Mouse (Mus musculus) hindbrain, embryonic 16.5 days (tissue): ENCODE measurements around the gene Gna12. TPM values are rescaled to one million over a fixed set of nuclear protein-coding genes. Genes with fewer than 3 reads are reported as not detected.

Source experiments
- ATAC-seq: fragments of 200-750 bp; cut with Nextera tagmentation; 2 replicates; pipeline ENCODE4 v1.8.0; 2017; ENCODE audit warnings: moderate TSS enrichment, moderate library complexity
- H3K27ac ChIP-seq: fragments of 300-500 bp; sonication (generic); 2 replicates; pipeline ENCODE4 v1.5.1; 2014; ENCODE audit warnings: low read depth, mild to moderate bottlenecking, control low read depth, low read length, moderate library complexity
- H3K27me3 ChIP-seq: fragments of 300-500 bp; sonication (generic); replicated peaks from 2 replicates; pipeline ENCODE4 v1.6.1; 2014; ENCODE audit warnings: low read length; ENCODE audit not compliant: control insufficient read depth, insufficient read depth
- H3K36me3 ChIP-seq: fragments of 300-500 bp; sonication (generic); 2 replicates; pipeline ENCODE4 v1.6.1; 2014; ENCODE audit warnings: mild to moderate bottlenecking, low read length, moderate library complexity, mixed read lengths; ENCODE audit not compliant: control insufficient read depth, insufficient read depth
- H3K4me1 ChIP-seq: fragments of 300-500 bp; sonication (generic); 2 replicates; pipeline ENCODE4 v1.6.1; 2014; ENCODE audit warnings: low read depth, low read length; ENCODE audit not compliant: control insufficient read depth, insufficient read depth
- H3K4me2 ChIP-seq: fragments of 300-500 bp; sonication (generic); 2 replicates; pipeline ENCODE4 v1.6.1; 2014; ENCODE audit warnings: mild to moderate bottlenecking, low read length, control low read depth, moderate library complexity
- H3K4me3 ChIP-seq: fragments of 300-500 bp; sonication (generic); 2 replicates; pipeline ENCODE4 v1.5.1; 2014; ENCODE audit warnings: mild to moderate bottlenecking, low read length, control low read depth, moderate library complexity
- H3K9ac ChIP-seq: fragments of 300-500 bp; sonication (generic); 2 replicates; pipeline ENCODE4 v1.6.1; 2014; ENCODE audit warnings: low read depth, mild to moderate bottlenecking, control low read depth, low read length, moderate library complexity
- H3K9me3 ChIP-seq: fragments of 300-500 bp; sonication (generic); 2 replicates; pipeline ENCODE4 v1.6.1; 2014; ENCODE audit warnings: mild to moderate bottlenecking, low read length, moderate library complexity; ENCODE audit not compliant: control insufficient read depth
- WGBS: fragments of 180-500 bp; shearing (Covaris S2); extraction: QIAGEN DNeasy Blood & Tissue Kit; methylation state at CpG from one replicate; pipeline ENCODE4 v1.1.7; 2014; 5-methylcytosine and 5-hydroxymethylcytosine counted together
- polyA plus RNA-seq: library from polyadenylated mRNA; unstranded; fragments of >200 nt; fragmentation: Nextera tagmentation; extraction: Ambion mirVana; gene quantifications from 2 replicates; pipeline ENCODE4 v1.2.1, GENCODE M21; 2015

Gene Gna12
- polyA plus RNA-seq, 1 experiment from 2014 or later = 11.1 TPM

DNA sequence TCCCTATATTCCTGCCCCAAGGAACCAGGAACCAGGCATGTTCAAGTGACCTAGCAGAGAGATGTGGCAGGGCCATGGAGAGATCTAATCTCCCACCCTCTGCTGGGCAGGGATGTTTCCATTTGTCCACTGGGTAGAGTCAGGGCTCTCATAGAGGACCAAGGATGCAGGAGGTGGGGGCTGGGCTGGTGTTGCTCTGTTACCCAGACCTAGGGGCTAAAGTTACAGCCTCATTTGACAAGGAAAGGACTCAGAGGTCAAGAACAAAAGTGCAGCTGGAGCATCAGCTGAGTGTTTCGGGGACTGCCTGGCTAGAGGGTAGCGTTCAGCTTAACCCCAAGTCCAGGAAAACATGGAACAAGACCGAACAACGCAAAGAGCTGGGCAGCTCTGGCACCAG, 9.7 kb downstream of the Gna12 start:
- no peak overlapping the region for H3K4me3 ChIP-seq
- no peak overlapping the region for H3K27ac ChIP-seq
- no peak for ATAC-seq
- WGBS = 81% methylated on average over 4 of the region's 4 CpGs
- H3K9me3 ChIP-seq = no peaks in the 10 kb centered on the region
- H3K9ac ChIP-seq = no peak overlapping the region
- no peaks in the 10 kb centered on the region for H3K27me3 ChIP-seq
- no peak overlapping the region for H3K4me2 ChIP-seq
- H3K4me1 ChIP-seq = peaks cover 12% of the 10 kb centered on the region
- H3K36me3 ChIP-seq = no peaks in the 10 kb centered on the region

DNA sequence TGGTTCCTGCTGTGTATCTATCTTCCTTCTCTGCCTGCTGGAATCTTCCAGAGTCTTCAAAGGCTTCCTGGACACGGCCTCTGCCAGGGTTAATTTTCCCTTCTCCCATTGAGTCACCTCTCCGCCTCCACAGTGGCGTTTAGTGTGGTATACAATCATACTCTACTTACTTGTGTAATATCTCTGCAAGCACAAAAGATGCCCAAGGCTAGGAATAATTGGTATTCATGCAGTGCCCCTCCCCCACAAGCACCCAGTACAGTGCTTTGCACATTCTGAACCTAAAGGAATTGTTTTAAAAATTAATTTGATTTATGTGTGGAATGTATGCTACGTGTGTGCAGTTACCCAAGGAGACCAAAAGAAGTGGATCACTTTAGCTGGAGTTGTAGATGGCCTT, 10.6 kb downstream of the Gna12 start:
- no peaks in the 10 kb centered on the region for H3K9me3 ChIP-seq
- H3K4me2 ChIP-seq = no peak overlapping the region
- no peaks in the 10 kb centered on the region for H3K36me3 ChIP-seq
- H3K27ac ChIP-seq = no peak overlapping the region
- no peaks in the 10 kb centered on the region for H3K27me3 ChIP-seq
- WGBS = 44% methylated on average over 4 of the region's 4 CpGs
- H3K9ac ChIP-seq = no peak overlapping the region
- ATAC-seq = no peak
- H3K4me3 ChIP-seq = no peak overlapping the region
- H3K4me1 ChIP-seq = peaks cover 21% of the 10 kb centered on the region

DNA sequence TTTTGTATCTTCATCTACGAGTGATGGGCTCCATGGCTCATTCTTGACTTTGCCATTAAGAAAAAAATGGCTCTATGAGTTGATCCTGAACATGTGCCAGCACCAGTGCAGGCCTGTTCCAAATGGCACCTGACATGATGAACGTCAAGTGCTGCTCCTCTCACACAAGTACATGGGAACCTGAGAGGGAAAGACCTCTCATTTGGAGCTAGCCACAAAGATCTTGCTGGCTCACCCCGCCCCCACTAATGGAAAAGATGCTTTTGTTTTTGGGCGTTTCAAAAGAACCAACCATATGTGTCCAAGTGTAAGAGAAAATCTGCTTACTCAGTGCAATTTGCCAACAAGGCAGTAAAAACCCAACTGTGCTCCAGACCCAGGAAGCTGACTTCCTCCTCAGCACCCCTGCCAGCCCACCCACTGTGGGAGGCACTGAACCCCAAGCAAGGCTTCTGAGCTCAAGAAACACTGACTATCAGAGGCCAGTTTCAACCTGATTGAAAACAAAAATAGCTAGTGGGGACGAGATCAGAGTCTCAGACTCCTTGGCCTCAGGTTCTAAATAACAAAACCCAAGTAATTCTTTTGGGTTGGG, 11.7 kb downstream of the Gna12 start:
- Histone ChIP-seq H3K9me3 (no peaks in the 10 kb centered on the region), H3K4me3 (no peak overlapping the region), H3K27me3 (no peaks in the 10 kb centered on the region), H3K36me3 (no peaks in the 10 kb centered on the region), H3K27ac (no peak overlapping the region), H3K4me1 (peaks cover 25% of the 10 kb centered on the region), H3K9ac (no peak overlapping the region), H3K4me2 (no peak overlapping the region)
- ATAC-seq = no peak
- 67% methylated on average over 5 of the region's 5 CpGs for WGBS

DNA sequence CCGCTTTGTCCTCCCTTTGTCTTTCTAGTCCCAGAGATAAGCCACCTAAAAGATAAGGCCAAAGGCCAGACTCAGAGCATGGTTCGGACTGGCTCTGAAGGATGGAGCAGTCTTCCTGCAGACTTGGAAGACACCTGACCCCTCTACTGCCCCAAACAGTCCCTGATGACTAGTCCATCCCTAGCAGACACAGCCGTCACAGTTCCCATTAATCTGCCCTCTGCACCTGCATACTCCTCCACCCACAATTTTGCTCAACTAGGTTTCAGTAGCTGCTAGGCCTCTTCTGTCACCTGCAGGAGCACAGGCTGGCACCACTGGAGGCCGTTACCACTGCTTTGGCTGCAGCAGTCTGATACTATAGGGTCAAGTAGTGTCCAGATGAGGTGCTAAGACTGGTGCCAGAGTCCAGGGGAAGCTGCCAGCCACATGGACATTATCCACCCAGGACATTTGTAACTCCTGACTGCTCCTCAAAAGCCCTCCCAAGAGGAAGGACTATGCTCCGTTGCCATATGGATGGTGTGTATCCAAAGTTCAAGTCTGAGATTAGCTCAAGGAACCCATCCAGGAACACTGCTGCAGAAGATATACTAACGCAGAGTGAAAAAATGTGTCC, 13.2 kb downstream of the Gna12 start:
- 86% methylated on average over 6 of the region's 6 CpGs for WGBS
- no peak overlapping the region for H3K4me3 ChIP-seq
- H3K27me3 ChIP-seq = no peaks in the 10 kb centered on the region
- no peaks in the 10 kb centered on the region for H3K36me3 ChIP-seq
- no peak overlapping the region for H3K9ac ChIP-seq
- no peak for ATAC-seq
- no peaks in the 10 kb centered on the region for H3K9me3 ChIP-seq
- peaks cover 28% of the 10 kb centered on the region for H3K4me1 ChIP-seq
- H3K4me2 ChIP-seq = no peak overlapping the region
- H3K27ac ChIP-seq = no peak overlapping the region

DNA sequence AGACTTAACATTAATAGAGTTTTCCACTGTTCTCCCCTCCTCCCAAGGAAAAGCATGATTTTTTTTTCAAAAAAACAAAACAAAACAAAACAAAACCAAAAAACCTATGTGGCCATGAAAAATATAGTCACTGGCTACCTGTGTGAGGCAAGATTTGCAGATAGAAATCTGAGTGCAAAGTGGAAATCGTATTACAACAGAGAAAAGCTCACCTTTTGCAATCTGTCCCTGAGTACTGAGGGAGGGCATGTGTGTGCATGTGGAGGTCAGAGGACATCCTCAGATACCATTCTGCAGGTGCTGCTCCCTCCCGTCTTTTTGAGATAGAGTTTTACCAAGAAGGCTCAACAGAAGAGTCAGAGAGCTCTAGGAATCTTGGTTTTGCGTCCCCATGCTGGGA, 14.2 kb downstream of the Gna12 start:
- peaks cover 32% of the 10 kb centered on the region for H3K4me1 ChIP-seq
- no peaks in the 10 kb centered on the region for H3K9me3 ChIP-seq
- H3K36me3 ChIP-seq = no peaks in the 10 kb centered on the region
- WGBS = 92% methylated on average over 3 of the region's 3 CpGs
- H3K9ac ChIP-seq = no peak overlapping the region
- H3K27me3 ChIP-seq = no peaks in the 10 kb centered on the region
- H3K4me3 ChIP-seq = no peak overlapping the region
- H3K4me2 ChIP-seq = no peak overlapping the region
- H3K27ac ChIP-seq = no peak overlapping the region
- ATAC-seq = no peak

DNA sequence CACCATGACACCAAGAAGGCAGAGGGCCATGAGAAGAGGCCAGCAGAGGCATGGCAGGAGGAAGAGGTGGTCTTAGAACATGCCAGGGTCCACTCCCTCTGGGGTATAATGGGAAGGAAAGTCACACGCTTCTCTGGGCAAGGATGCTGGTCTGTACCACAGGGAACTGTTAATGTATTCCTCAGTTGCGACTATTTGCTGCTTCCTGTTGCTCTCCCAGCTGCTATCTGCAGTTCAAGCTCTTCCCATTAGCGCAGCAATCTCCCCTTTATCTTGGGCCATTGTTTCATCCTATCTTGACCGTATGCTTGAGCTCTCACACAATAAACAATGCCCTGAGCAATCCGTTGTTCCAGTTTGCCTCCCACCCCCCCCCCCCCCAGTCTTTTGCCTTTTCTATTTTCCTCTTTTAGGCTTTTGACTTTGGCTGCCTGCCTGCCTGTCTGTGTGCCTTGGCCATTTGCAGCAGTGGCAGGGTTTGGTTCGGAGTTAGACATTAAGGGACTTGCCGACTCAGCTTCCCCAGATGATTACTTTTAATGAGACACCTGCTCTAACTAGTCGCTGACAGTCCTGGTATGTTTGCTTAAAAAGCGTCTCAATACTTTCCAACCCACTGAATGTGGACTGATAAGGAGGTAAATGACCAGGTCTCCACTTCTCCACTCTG, 15.0 kb downstream of the Gna12 start:
- Histone ChIP-seq H3K4me2 (peak overlapping the region; percentile 19; the same call in 1 of the 2 replicates), H3K9me3 (no peaks in the 10 kb centered on the region), H3K4me1 (peaks cover 39% of the 10 kb centered on the region), H3K27me3 (no peaks in the 10 kb centered on the region), H3K9ac (no peak overlapping the region), H3K4me3 (no peak overlapping the region), H3K36me3 (no peaks in the 10 kb centered on the region), H3K27ac (peak overlapping the region; percentile 78)
- 10% methylated on average over 9 of the region's 9 CpGs for WGBS
- peak; percentile 48; the same call in 1 of the 2 replicates for ATAC-seq

DNA sequence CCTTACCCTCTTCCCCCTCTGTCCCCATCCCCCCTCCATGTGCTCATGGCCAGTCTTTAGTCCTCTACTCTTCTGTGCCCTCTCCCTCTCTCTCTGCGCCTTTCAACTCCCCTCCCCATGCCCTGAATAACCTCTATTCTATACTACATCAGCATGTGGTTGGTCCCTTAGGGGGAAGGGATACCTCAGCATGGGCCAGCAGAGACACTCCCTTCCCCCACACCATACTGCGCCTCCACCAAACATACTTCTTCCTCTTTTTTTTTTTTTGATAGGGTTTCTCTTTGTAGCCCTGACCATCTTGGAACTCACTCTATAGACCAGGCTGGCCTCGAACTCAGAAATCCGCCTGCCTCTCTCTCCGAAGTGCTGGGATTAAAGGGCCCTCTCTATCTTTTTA, 15.8 kb downstream of the Gna12 start:
- 62% methylated on average over 5 of the region's 5 CpGs for WGBS
- ATAC-seq = no peak
- Histone ChIP-seq H3K4me3 (no peak overlapping the region), H3K4me2 (no peak overlapping the region), H3K36me3 (no peaks in the 10 kb centered on the region), H3K9me3 (no peaks in the 10 kb centered on the region), H3K27ac (peak overlapping the region; percentile 78; the same call in 1 of the 2 replicates), H3K9ac (no peak overlapping the region), H3K27me3 (no peaks in the 10 kb centered on the region), H3K4me1 (peaks cover 37% of the 10 kb centered on the region)

DNA sequence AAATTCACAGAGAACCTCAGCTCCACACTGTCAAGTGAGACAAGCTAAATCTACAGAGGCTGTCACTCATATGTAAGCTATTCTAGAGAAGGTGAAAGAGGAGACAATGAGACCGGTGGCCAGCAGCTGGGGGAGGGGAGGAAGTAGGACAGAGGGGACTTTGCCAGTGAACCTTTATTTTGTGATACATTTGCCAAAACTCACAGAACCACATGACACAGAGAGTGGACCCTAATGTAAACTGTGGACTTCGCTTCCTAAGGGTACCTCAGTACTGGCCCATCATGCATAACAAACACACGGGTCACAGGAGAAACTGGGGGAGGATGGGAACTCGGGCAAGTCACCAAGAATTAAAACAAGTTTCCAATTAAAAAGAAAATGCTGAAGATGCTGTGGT, 17.5 kb downstream of the Gna12 start:
- ATAC-seq = no peak
- H3K27ac ChIP-seq = no peak overlapping the region
- no peak overlapping the region for H3K4me3 ChIP-seq
- H3K27me3 ChIP-seq = no peaks in the 10 kb centered on the region
- H3K4me1 ChIP-seq = peaks cover 30% of the 10 kb centered on the region
- WGBS = 47% methylated on average over 4 of the region's 4 CpGs
- no peak overlapping the region for H3K9ac ChIP-seq
- H3K9me3 ChIP-seq = no peaks in the 10 kb centered on the region
- H3K36me3 ChIP-seq = no peaks in the 10 kb centered on the region
- no peak overlapping the region for H3K4me2 ChIP-seq

DNA sequence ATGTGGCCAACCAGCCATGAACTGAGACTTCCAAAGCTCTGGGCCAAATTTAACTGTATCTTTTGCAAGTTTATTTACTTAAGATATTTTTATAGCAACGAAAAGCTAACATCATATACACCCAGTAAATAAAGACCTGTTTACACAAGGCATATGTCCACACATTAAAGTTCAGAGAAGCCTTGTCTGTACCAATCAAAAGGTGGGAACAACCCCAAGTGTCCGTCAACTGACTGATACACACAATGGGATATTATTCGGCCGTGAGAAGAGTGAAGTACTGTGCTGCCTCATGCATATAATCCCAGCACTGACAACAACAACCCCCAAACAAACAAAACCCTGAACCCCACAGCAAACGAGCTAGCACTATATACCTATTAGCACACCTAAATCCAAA, 18.2 kb downstream of the Gna12 start:
- Histone ChIP-seq H3K4me2 (no peak overlapping the region), H3K36me3 (no peaks in the 10 kb centered on the region), H3K9me3 (no peaks in the 10 kb centered on the region), H3K9ac (no peak overlapping the region), H3K27me3 (no peaks in the 10 kb centered on the region), H3K27ac (no peak overlapping the region), H3K4me1 (peaks cover 30% of the 10 kb centered on the region), H3K4me3 (no peak overlapping the region)
- no peak for ATAC-seq
- WGBS = 49% methylated on average over 5 of the region's 5 CpGs
